Mouse (Mus musculus) heart, embryonic 11.5 days (tissue): Measurements from ENCODE around the gene Gse1. TPM values are rescaled to one million over a fixed set of nuclear protein-coding genes. Genes with fewer than 3 reads are reported as not detected.
A peak's percentile ranks its signal among the peaks of the same experiment; 100 is the strongest.

Source experiments
- ATAC-seq: fragments of 200-750 bp; cut with Nextera tagmentation; replicated peaks from 2 replicates; pipeline ENCODE4 v1.8.0; 2017; ENCODE audit warnings: moderate library complexity; ENCODE audit not compliant: insufficient number of reproducible peaks, low FRiP score, low TSS enrichment
- H3K27ac ChIP-seq: fragments of 300-500 bp; sonication (generic); 2 replicates; pipeline ENCODE4 v1.5.1; 2014; ENCODE audit warnings: mild to moderate bottlenecking, low read depth, low read length
- H3K27me3 ChIP-seq: fragments of 300-500 bp; sonication (generic); 2 replicates; pipeline ENCODE4 v1.6.1; 2014; ENCODE audit warnings: mild to moderate bottlenecking, low read length, mixed read lengths; ENCODE audit not compliant: control insufficient read depth, insufficient read depth
- H3K36me3 ChIP-seq: fragments of 300-500 bp; sonication (generic); 2 replicates; pipeline ENCODE4 v1.6.1; 2014; ENCODE audit warnings: mild to moderate bottlenecking, low read length, moderate library complexity, mixed read lengths; ENCODE audit not compliant: control insufficient read depth, insufficient read depth
- H3K4me1 ChIP-seq: fragments of 300-500 bp; sonication (generic); 2 replicates; pipeline ENCODE4 v1.6.1; 2014; ENCODE audit warnings: low read length; ENCODE audit not compliant: control insufficient read depth, insufficient read depth
- H3K4me2 ChIP-seq: fragments of 300-500 bp; sonication (generic); 2 replicates; pipeline ENCODE4 v1.6.1; 2014; ENCODE audit warnings: mild to moderate bottlenecking, moderate library complexity
- H3K4me3 ChIP-seq: fragments of 300-500 bp; sonication (generic); 2 replicates; pipeline ENCODE4 v1.5.1; 2014; ENCODE audit warnings: low read depth, low read length
- H3K9ac ChIP-seq: fragments of 300-500 bp; sonication (generic); 2 replicates; pipeline ENCODE4 v1.6.1; 2014; ENCODE audit warnings: mild to moderate bottlenecking, low read depth, low read length, moderate library complexity
- H3K9me3 ChIP-seq: fragments of 300-500 bp; sonication (generic); replicated peaks from 2 replicates; pipeline ENCODE4 v1.6.1; 2016; ENCODE audit warnings: low read length; ENCODE audit not compliant: control insufficient read depth
- WGBS: fragments of 180-500 bp; shearing (Covaris S2); extraction: QIAGEN DNeasy Blood & Tissue Kit; methylation state at CpG from one replicate; pipeline ENCODE4 v1.1.7; 2014; ENCODE audit not compliant: insufficient replicate concordance; 5-methylcytosine and 5-hydroxymethylcytosine counted together
- polyA plus RNA-seq: library from polyadenylated mRNA; unstranded; fragments of >200 nt; fragmentation: Nextera tagmentation; extraction: Ambion mirVana; gene quantifications from 2 replicates; pipeline ENCODE4 v1.2.1, GENCODE M21; 2014

The Gse1 gene
- polyA plus RNA-seq, 1 experiment from 2014 or later, result 12.8 TPM

GRCm38 (mm10) chr8:120543416-120544055, 315.3 kb downstream of the Gse1 start:
- 60% methylated on average over 8 of the region's 8 CpGs for WGBS
- ATAC-seq, result no peak
- no peak overlapping the region for H3K9ac ChIP-seq
- no peak overlapping the region for H3K4me3 ChIP-seq
- H3K27me3 ChIP-seq, result no peaks in the 10 kb centered on the region
- H3K36me3 ChIP-seq, result no peaks in the 10 kb centered on the region
- peaks cover 80% of the 10 kb centered on the region for H3K4me1 ChIP-seq
- H3K27ac ChIP-seq, result peak overlapping the region; percentile 59
- no peaks in the 10 kb centered on the region for H3K9me3 ChIP-seq
- peak overlapping the region; percentile 19; the same call in 1 of the 2 replicates for H3K4me2 ChIP-seq

GRCm38 (mm10) chr8:120544155-120544554, 315.9 kb downstream of the Gse1 start:
- Histone ChIP-seq H3K4me1 (peaks cover 80% of the 10 kb centered on the region), H3K9ac (no peak overlapping the region), H3K36me3 (no peaks in the 10 kb centered on the region), H3K27ac (no peak overlapping the region; the same call in 1 of the 2 replicates), H3K4me2 (no peak overlapping the region), H3K9me3 (no peaks in the 10 kb centered on the region), H3K4me3 (no peak overlapping the region), H3K27me3 (no peaks in the 10 kb centered on the region)
- WGBS, result 85% methylated on average over 5 of the region's 5 CpGs
- no peak for ATAC-seq

GRCm38 (mm10) chr8:120547562-120547961, 319.3 kb downstream of the Gse1 start:
- Histone ChIP-seq H3K4me1 (peaks cover 91% of the 10 kb centered on the region), H3K4me3 (no peak overlapping the region), H3K36me3 (no peaks in the 10 kb centered on the region), H3K4me2 (no peak overlapping the region; the same call in 1 of the 2 replicates), H3K27ac (no peak overlapping the region), H3K9me3 (no peaks in the 10 kb centered on the region), H3K27me3 (no peaks in the 10 kb centered on the region), H3K9ac (no peak overlapping the region)
- ATAC-seq, result no peak
- 69% methylated on average over 9 of the region's 9 CpGs for WGBS

GRCm38 (mm10) chr8:120548313-120548761, 320.1 kb downstream of the Gse1 start:
- Histone ChIP-seq H3K4me2 (peak overlapping the region; percentile 6; the same call in 1 of the 2 replicates), H3K9me3 (no peaks in the 10 kb centered on the region), H3K27me3 (no peaks in the 10 kb centered on the region), H3K36me3 (no peaks in the 10 kb centered on the region), H3K4me1 (peaks cover 87% of the 10 kb centered on the region), H3K27ac (peak overlapping the region; percentile 62), H3K9ac (0 out of 2 replicates have a peak overlapping the region, but pooled peaks have one; percentile 34), H3K4me3 (no peak overlapping the region)
- ATAC-seq, result no peak
- WGBS, result 44% methylated on average over 16 of the region's 16 CpGs

GRCm38 (mm10) chr8:120549321-120549921, 321.2 kb downstream of the Gse1 start:
- H3K36me3 ChIP-seq, result peaks cover 2% of the 10 kb centered on the region; the same call in 1 of the 2 replicates
- peak overlapping the region; percentile 85 for H3K27ac ChIP-seq
- peak overlapping the region; percentile 48 for H3K4me2 ChIP-seq
- peak overlapping the region; percentile 8; the same call in 1 of the 2 replicates for H3K4me3 ChIP-seq
- 0 out of 2 replicates have a peak, but pooled peaks have one; percentile 3 for ATAC-seq
- H3K9me3 ChIP-seq, result no peaks in the 10 kb centered on the region
- H3K27me3 ChIP-seq, result no peaks in the 10 kb centered on the region
- peaks cover 90% of the 10 kb centered on the region for H3K4me1 ChIP-seq
- peak overlapping the region; percentile 62 for H3K9ac ChIP-seq
- WGBS, result 25% methylated on average over 25 of the region's 25 CpGs

- peak overlapping the region; percentile 85 for H3K27ac ChIP-seq
- peak overlapping the region; percentile 8; the same call in 1 of the 2 replicates for H3K4me3 ChIP-seq
- H3K4me2 ChIP-seq, result peak overlapping the region; percentile 48
- H3K27me3 ChIP-seq, result no peaks in the 10 kb centered on the region
- 20% methylated on average over 11 of the region's 11 CpGs for WGBS
- peak overlapping the region; percentile 62; the same call in 1 of the 2 replicates for H3K9ac ChIP-seq
- no peak for ATAC-seq
- peaks cover 94% of the 10 kb centered on the region for H3K4me1 ChIP-seq
- no peaks in the 10 kb centered on the region for H3K9me3 ChIP-seq
- peaks cover 2% of the 10 kb centered on the region; the same call in 1 of the 2 replicates for H3K36me3 ChIP-seq
These were observed 321.7 kb downstream of the Gse1 start for GRCm38 (mm10) chr8:120549922-120550321.

GRCm38 (mm10) chr8:120550430-120550829, 322.2 kb downstream of the Gse1 start:
- peak overlapping the region; percentile 48 for H3K4me2 ChIP-seq
- ATAC-seq, result no peak
- H3K4me3 ChIP-seq, result no peak overlapping the region
- peaks cover 95% of the 10 kb centered on the region for H3K4me1 ChIP-seq
- peak overlapping the region; percentile 62; the same call in 1 of the 2 replicates for H3K9ac ChIP-seq
- no peaks in the 10 kb centered on the region for H3K9me3 ChIP-seq
- peaks cover 2% of the 10 kb centered on the region; the same call in 1 of the 2 replicates for H3K36me3 ChIP-seq
- WGBS, result 33% methylated on average over 12 of the region's 12 CpGs
- no peaks in the 10 kb centered on the region for H3K27me3 ChIP-seq
- H3K27ac ChIP-seq, result peak overlapping the region; percentile 85

GRCm38 (mm10) chr8:120550937-120551676, 322.9 kb downstream of the Gse1 start:
- 61% methylated on average over 11 of the region's 11 CpGs for whole genome bisulfite sequencing
- H3K9me3 ChIP-seq, result no peaks in the 10 kb centered on the region
- peak overlapping the region; percentile 12; the same call in 1 of the 2 replicates for H3K4me3 ChIP-seq
- peak overlapping the region; percentile 62; the same call in 1 of the 2 replicates for H3K9ac ChIP-seq
- H3K27me3 ChIP-seq, result no peaks in the 10 kb centered on the region
- H3K27ac ChIP-seq, result peak overlapping the region; percentile 85
- H3K4me1 ChIP-seq, result peaks cover 95% of the 10 kb centered on the region
- ATAC-seq, result 0 out of 2 replicates have a peak, but pooled peaks have one; percentile 5
- H3K4me2 ChIP-seq, result peak overlapping the region; percentile 48
- H3K36me3 ChIP-seq, result peaks cover 2% of the 10 kb centered on the region; the same call in 1 of the 2 replicates
